Mouse (Mus musculus) right cerebral cortex, postnatal 25 days (tissue): ENCODE data around the gene Utp20.
"Not testable (repeated sequence)": the region's sequence is repeated elsewhere in the genome, so short reads cannot be mapped to it uniquely, and the experiment has no call there.

Source experiments
- DNase-seq: peaks from one replicate; pipeline ENCODE4 v3.0.0; 2022

Utp20 gene

DNA sequence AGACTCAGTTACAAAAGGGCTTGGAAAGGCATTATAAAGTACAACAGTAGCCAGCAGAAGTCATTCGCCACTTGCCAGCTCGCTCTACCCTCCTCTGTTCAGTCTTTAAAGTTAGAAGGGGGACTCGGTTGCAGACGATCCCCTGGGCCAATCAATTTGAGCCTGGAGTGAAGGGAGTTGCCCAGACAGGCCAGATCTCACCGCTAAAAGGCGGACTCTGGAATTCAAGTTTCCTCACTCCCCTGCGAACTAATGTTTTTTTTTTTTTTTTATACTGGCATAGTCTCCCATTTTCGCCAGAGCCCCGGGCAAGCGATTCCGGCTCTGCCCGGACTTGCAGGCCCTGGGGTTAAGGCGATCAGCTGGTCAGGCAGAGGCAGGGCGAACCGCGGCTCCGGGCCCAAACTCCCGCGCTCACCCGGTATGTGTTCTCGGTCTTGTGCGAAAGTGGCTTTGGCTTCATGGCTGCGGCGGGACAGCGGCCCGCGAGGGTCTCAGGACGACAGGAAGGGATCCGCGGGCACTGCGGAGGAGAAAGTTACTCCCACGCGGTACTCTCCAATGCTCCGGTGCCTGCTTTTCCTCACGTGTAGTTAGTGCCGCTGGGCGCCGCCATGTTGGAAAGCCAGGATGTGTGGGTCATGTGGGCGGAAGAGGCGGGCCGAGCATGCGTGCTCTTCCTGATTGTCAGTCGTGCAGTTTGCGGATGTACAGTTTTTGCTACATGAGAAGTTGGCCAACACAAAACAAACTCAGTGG, at the start of gene Utp20:
Gene Utp20 (minus strand): TSS at position 617 of the 759 bp plus-strand sequence.
- peak; percentile 85 for DNase-seq

DNA sequence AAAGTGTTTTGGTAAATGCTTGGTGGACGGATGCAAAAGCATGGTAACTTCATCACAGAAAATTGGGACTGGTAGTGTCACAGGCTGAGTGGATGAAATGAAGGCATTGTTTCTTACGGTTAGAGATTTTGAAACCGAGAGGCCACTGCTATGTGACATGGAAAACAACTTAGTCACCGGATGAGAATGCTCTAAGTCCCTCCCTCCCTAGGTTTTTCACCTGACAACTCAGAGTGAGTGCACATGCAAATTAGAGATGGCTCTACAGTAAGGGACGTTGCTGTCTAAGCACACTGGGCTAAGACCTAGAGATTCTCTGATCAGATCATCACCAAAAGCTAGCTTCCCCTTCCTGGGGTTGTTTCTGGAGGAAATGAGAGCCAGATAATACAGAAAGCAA, 48.3 kb upstream of the Utp20 start:
- no peak for DNase-seq

DNA sequence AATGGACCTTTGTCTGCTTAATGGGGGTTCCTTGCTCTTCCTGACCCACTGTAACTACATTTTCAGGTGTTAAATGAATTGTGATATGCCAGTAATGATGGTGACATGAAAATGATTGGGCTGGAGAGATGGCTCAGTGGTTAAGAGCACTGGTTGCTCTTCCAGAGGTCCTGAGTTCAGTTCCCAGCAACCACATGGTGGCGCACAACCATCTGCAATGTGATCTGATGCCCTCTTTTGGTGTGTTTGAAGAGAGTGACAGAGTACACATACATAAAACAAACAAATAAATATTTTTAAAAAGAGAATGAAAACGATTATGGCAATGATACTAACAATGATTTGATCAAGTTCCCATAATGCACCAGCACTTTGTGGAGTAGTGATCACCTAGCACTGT, 39.4 kb upstream of the Utp20 start:
- DNase-seq: no peak

DNA sequence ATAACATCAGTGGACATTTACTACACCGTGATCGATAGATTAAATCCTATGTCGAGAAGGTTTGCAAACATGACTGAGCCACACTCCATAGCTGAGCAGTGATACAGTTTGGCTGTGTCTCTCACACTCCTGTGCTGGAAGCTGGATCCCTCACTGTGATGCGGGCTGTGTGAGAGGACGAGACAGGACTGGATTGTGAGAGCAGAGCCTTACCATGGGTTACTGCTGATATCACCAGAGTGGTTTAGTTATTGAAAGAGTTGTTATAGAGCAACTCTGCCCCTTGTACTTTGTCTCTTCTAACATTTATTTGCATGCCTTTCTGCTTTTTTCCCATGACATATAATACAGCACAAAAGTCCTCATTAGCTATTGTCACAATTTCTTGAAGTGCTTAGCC, 35.7 kb upstream of the Utp20 start:
- DNase-seq: no peak

DNA sequence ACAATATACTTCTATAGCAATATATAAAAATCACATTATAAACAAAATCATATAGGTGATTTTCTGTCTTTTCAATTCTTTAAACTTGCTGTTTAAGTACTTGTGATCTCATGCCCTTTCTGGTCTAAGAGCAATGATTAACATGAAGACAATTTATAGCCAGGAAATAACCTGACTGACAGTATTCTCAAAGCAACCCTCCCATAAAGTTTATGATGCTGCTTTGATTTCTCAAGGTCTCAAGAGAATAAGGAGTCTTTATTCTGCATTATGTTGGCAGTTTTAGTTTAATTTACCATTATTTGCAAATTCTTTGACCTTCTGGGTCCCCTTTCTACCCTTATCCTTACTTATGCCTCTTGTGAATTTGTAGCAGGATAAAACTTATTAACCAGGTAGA, 34.8 kb upstream of the Utp20 start:
- DNase-seq: no peak

DNA sequence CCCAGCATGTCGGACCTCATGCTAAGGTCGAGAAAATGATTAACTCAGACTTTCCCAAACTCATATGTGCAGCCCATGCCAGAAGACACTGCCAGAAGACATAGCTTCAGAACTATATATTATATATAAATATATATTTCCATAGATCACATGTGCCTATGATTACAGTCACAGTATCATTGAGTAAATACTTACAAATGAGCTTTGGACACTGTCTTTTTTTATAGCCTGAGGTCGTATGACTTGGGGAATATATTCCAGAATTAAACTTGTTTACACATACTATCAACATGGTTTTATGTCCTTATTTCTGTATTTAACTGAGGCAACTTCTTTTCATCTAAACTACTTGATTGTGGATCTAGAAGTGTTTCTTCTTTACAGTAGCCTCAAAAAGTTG, 34.3 kb upstream of the Utp20 start:
- DNase-seq: no peak

DNA sequence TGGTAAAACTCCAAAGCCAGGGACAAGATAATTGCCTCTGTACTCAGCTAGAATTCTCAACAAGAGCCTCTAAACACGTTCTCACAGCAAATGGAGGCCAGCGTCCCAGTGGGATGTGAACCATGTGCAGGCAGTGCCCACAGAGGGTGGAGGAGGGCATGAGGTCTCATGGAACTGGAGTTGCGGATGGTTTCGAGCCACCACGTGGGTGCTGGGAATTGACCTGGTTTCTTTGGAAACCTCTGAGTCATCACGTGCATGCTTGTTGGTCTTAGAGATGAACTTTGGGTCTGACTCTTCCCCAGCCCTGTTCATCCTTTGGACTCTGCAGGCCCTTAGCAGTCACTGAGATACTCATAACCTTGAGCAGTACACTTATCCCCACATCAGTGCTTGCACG, 26.7 kb upstream of the Utp20 start:
- no peak for DNase-seq

DNA sequence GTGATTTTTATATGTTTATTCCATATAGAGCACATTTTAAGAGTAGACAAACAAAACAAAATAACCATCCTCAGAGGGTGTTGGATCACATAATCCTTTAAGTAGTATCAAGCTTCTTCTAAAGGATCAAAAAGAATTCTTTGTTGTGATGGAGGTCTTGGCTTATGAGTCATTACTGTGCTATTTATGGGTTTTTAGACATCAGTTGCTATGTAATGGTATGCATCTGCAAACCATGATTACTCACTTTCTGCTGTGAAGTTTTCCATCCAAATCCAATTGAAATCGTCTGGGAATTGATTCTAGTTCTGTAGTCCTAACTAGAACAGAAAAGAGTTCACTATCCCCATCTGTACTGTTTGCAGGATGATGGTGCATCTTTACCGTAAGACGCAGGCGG, 23.4 kb upstream of the Utp20 start:
- DNase-seq: no peak

DNA sequence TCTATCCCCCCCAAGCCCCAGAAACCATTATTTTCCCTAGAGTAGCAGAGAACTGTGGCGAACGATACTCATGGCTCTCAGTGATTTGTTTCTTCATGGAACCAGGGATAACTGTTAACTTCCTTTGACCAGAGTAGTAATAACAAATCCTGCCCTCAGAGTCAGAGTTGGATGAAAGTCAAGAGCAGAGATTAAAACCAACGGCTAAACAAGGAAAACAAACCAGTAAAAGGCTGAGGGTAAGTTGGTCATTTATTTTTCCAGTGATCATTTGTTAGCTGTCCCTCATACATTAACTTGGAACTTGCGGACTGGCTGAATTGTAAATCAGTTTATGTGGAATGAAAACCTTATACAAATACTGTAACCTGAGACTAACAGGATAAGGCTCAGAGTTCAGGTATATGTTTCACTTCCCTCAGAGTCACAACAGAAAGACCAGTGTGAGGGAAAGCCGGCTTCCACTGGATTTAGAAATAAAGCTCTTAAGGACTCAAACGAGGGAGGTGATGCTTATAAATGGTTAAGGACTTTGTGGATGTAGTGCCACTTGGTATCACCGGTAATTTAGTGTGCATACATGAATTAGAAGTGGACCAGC, 22.4 kb upstream of the Utp20 start:
- no peak for DNase-seq

DNA sequence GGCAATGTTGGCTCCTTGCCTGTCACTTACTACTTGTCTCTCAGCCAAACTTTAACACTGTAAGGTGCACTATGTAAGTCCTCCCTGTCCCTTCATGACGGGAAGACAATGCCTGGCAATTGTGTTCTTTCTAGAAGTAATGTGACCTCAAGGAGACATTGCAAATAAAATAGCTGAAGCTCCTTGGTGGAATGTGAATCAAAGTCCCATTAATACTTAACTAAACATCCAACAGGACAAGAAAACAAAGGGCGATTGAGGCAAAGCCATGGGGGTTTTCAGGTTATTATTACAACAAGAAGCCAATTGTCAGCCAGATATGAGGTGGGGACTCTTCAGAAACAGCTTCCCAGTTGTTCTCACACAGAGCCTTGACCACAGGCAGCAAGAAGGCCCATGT, 7.6 kb upstream of the Utp20 start:
- no peak for DNase-seq

DNA sequence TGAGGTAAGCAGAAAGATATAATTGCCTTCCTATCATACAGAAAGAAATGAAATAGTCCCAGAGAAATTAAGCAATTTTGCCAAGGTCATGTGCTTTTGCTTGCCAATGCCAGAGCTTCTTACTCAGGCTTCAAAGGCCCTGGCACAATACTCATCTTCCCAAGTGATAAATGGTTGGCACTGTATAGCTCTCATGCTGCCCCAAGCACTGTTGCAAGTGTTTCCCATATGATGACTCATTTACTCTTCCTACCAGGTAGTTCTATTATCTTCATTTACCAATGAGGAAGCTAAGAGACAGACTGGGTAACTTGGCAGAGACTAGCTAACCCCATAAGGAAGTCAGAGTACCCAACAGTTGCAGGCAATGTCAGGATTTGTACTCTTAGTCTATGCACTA, 1.8 kb upstream of the Utp20 start:
- DNase-seq: no peak

DNA sequence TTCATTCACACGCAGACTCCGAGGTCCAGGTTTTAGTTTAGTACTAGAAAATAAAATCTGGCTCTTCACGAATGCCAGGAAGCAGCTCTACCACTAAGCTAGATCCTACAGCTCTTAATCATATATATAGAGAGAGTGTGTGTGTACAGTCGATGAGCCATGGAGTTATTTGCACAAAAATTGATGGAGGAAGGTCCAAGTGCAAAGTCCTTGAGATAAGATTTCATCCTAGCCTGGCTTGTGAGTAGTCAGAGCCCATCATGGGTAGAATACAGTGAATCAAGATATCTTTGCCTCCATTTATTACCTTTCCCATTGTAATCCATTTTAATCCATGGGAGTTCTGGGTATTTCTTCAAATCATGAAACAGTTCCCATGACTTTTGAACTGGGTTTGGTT, 992 bp upstream of the Utp20 start:
- DNase-seq: no peak

DNA sequence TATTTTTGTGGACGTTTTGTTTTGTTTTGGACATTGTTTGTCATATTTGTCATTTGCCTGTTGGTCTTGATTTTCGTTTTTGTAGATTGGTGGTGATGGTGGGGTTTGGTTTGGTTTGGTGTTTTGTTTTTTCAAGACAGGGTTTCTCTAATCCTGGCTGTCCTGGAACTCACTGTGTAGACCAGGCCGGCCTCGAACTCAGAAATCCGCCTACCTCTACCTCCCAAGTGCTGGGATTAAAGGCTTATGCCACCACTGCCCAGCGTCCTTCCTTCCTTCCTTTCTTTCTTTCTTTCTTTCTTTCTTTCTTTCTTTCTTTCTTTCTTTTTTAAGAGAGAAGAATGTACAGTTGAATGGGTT, 323 bp upstream of the Utp20 start:
- DNase-seq: not testable (repeated sequence)

DNA sequence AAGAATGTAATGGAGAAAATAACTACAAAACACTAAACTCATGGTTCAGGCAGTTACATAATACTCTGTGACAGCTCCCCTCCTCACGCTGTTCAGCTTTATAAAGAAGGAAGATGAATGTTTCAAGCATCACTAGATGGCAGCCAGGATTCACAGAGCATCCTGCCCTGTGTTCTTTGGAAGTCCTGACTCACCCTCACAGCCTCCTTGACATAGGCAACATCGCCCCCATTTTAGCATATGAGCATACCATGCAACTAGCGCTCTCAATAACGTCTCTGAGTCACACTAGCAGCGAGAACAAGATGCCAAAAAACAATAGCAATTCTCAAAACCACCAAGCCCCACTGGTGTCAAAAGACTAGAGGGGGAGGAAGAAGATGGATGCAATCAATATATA, 9.3 kb downstream of the Utp20 start:
- no peak for DNase-seq

DNA sequence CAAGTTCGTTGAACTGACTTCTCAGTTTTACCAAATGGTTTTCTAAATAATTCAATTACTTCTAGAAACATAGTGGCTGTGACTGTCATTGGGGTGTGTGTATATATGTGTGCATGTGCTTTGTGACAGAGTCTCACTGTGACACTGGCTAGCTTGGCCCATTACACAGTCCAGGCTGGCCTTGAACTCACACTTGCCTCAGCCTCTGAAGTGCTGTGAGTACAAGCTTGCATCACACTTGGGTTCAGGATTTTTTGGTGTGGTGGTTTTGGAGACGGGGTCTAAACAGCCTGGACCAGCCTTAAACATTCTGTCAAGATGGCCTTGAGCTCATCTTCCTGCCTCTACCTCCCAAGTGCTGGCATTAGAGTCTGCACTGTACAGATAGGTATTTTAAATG, 11.3 kb downstream of the Utp20 start:
- no peak for DNase-seq

DNA sequence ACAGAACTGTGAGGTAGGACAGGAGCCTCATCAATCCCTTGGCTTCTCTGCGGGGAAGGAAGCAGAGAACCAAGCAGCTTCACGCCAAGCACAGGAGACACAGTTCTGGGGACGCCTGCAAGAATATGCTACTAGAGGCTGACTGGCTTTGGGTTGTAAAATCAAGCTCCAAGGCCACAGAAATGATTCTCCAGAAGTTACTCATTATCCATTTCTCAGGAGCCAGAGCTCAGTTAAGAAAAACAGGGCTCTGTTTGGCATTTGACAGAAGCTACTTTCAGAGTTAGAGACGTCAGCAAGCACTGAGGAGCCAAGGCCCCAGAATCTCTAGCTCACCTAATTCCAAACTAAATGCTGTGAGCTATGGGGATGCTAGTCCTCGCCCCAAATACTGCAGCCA, 14.9 kb downstream of the Utp20 start:
- no peak for DNase-seq

DNA sequence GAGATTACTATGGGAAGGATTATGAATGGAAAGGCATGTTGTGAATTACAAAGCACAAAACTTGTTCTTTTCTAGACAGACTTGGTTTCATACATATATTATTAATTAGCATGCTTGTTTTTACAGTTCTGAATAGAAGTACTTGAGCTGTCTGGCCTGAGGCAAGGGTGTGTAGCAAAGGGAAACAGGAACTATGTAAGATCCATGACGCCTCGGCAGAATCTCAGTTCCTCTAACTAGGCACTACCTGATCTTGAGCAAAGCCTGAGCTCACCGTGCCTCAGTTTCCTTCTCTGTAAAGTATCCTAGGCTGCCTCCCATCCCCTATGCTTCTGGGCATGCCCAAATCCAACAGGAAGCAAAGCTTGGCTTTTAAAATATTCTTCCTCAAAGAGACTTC, 24.4 kb downstream of the Utp20 start:
- DNase-seq: no peak

DNA sequence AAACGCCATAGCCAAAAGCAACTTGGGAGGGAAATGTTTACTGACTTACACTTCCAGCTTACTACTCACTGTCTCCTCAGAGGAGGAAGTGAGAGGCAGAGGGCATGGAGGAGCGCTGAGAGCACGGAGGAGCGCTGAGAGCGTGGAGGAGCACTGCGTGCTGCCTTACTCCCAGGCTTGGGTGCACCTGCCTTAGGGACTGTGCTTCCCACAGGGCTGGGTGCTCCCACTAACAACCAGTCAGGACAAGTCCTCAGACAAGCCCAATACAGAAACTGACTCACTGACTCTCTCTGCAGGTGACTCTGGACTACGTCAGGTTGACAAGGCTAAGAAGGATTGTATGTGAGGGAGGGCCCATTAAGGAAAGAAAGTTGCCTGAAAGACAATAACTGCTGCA, 27.2 kb downstream of the Utp20 start:
- DNase-seq: no peak

DNA sequence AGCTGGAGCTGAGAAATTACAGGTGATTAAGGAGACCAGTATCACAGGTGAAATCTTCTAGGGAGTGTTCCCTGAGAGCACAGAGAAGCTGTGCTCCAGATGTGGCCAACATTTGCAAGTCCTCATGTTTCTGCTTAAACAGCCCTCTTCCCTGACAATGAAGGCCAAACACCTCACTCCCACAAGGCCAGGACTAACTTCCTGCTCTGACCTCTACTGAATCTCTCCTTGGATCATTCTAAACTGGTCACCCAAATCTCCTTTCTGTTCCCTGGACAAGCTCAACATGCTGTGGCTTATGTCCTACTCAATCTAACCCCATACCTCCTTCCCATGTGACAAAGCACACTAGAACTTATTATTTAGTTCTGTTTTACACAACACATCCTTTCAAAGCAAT, 29.2 kb downstream of the Utp20 start:
- no peak for DNase-seq

DNA sequence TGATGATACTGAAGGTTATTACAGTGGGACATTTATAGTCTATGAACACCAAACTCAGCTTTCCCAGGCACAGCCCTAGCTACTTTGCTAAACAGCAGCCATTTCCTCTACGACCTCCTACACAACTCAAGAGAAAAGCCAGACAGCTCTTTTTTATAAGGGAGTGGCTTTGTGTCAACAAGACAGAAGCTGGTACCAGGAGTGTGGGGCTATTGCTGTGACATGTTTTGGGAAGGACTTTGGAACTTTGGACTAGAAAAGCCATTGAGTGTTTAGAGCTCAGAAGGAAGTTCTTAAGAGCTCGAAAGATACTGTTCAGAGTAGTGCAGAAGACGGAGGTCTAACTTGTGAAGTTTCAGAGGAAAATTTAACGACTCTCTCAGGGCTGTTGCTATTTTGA, 29.7 kb downstream of the Utp20 start:
- DNase-seq: no peak

DNA sequence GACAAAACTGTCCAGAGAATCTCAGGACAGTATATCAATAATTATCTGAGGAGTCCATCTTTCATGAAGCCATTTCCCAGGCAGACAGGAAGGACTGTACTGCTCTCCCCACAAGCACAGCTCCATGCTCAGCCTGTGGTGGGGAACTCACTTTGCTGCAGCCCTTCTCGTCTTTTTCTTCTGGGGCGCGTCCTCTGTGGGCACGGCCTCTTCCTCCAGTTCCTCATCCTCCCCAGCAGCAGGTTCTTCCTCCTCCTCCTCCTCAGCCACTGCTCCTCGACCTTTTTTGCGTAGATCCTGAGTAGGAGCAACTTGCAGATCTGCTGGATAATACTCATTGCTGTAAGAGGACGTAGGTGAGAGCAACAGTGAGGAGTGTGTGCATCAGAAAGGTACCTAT, 31.4 kb downstream of the Utp20 start:
- DNase-seq: no peak

DNA sequence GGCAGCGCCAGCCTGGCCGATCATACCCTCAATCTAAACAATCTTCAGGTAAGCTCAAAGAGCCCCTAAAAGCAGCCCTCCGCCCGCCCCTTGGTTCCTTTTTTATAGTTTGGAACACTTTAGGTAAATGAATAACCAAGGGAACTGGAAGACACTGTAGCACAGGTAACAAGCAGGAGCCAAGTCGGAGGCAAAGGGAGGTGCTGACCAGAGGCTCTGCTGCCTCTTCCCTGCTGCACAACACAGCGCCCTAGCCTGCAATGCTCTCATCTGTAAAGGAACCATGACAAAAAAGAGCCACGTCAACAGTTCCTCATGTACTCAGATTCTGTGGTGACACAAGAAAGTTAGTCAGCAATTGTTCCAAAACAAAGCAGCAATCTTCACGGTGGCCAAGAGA, 32.0 kb downstream of the Utp20 start:
- DNase-seq: no peak

DNA sequence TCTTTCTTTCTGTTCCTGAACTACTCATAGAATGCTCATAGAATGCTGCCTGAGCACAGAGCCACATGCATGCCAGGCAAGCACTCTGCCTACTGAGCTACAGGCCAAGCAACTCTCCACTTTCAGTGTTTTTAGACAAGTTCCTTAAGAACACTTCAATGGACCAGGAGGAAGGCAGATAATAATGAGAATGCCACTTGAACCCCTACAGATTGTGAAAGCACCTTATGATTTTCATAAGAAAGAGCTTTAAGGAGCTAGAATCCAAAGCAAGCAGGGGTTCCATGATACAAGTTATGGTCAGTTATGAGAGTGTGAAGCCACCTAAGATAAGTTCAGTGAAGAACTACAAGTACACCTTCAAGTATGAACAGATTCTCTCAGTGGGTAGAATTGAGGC, 32.9 kb downstream of the Utp20 start:
- no peak for DNase-seq

DNA sequence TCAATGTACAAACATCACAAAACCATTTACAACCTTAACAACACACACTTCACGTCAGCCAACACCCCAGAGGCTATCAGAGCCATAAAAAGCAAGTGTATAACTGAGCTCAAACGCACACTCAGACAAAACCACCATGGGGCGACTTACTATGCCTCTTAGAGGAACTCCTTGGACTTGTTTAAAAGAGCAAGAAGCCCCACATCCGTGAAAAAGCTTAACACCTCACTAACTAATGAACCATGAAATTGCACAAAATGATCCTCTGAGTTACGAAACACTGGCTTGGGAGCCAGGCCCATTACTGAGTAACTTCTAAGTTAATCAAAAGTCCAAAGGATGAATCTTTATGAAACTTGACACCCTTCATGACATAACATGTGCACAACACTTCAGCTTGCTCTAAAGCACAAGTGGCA, 42.1 kb downstream of the Utp20 start:
- no peak for DNase-seq

DNA sequence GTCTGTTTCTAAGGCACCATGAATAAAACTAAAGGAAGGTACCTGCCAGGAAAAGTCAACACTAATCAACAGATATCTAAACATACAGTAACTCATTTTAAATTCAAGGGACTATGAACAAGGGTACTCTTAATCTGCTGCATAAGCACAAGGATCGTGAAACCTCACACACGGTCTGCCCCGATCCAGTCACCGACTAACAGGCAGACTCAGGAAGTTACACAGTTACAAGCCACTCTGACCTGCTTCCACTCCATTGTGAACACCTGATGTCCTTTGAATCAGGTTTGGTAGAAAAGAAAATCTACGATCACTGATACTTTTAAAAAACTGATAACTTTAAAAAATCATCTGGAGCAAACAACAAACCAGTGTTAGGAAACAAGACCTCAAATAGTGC, 42.7 kb downstream of the Utp20 start:
- DNase-seq: no peak
